Mouse (Mus musculus): ENCODE measurements around the gene Maea.
A peak's percentile ranks its signal among the peaks of the same experiment; 100 is the strongest.

Gene Maea

DNA sequence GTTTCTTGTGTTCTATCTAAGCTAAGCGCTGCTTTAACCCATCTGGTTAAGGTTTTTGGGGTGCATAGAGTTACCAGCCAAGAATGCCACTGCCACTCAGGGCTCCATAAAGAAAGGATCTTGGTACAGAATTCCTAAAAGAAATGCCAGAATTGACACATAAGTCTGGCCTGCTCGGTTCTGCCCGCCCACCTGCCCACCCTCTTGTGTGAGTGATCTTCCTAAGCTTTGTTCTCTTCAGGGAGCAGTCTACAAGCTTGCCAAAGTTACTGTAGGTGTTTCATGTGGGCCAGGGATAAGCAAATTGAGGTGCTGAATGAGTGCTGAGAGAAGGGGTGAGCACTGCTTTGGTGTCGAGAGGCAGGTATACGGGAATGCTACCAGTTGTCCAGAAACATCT lies 28.0 kb downstream of the Maea start:
- DNase-seq: no peak

GRCm38 (mm10) chr5:33368651-33369050 lies 33.3 kb downstream of the Maea start:
- DNase-seq: no peak

DNA sequence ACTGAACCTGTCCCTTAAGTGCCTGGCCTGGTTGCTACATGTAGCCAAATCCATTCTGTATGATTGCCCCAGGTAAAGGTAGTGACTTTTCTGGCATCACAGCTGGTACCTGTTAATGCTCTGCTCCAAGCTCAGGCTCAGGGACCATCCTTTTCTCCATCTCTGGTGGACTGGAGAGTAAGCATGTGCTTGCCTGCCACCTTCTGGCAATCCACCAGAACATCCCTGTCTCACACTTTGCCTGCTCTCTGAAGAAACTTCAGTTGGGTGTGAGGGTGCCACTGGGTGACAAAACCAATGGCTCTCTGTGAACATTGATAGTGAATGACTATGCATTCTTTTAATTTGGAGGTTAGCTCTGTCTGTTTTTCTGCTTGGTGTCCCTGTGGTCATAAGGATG lies 35.8 kb downstream of the Maea start:
- no peak for DNase-seq

DNA sequence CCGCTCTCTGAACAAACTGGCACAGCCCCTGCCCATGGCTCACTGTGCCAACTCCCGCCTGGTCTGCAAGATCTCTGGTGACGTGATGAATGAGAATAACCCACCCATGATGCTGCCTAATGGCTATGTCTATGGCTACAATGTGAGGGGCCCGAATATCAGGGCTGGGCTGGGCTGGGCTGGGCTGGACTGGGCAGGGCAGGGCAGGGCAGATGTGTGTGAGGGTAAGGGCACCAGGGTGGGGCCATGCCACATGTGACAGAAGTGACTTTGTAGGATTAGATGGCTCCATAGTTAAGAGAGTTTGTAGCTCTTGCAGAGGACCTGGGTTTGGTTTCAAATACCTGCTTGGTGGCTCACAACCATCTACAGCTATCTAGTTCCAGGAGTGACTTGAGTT lies 36.4 kb downstream of the Maea start:
- no peak for DNase-seq

GRCm38 (mm10) chr5:33372331-33373038 lies 37.2 kb downstream of the Maea start:
- DNase-seq: peak; percentile 31

DNA sequence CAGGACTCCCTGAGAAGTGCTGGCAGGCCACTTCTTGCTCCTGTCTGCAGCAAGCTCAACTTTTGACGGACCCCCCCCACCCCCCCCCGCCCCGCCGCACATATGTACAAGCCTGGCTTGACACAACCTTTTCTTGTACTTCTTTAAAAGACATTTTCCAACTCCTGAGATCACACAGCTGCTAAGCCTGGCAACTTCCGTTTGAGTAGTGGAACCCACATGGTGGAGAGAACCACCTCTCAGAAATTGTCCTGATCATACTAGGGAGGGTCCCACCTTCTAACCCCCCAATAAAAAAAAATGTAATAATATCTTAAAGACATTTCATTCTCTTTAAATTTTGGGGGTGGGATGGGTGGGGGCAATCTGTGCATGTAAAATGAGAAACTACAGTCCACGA lies 41.9 kb downstream of the Maea start:
- no peak for DNase-seq

DNA sequence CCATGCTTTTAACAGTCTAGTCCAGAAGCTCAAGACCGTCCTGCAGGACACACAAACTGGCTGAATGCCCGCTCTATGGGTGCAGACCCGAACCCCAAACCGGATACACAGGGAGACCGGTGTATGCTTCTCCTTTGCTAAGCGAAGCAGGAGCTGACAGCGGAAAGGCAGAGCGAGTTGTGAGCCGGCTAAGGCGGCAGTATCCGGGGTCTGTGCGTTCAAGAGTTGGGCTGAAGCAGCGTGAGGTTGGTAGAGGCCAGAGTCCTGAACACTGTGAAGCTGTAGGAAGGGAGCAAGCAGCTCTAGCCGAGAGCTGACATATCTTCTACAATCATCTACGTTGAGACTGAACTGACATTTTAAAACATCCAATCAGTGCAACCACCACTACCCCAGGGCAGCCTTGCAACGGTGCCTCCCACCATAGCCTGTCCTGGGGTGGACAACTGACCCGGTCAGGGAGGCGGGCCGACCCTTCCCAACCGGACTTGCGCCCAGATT lies 42.5 kb downstream of the Maea start:
- peak; percentile 44 for DNase-seq

- DNase-seq: peak; percentile 98
Observed at GRCm38 (mm10) chr5:33378302-33378854, 43.1 kb downstream of the Maea start, which contains the start of gene Uvssa. Gene Uvssa, plus strand, starts transcription at chr5:33378549.

DNA sequence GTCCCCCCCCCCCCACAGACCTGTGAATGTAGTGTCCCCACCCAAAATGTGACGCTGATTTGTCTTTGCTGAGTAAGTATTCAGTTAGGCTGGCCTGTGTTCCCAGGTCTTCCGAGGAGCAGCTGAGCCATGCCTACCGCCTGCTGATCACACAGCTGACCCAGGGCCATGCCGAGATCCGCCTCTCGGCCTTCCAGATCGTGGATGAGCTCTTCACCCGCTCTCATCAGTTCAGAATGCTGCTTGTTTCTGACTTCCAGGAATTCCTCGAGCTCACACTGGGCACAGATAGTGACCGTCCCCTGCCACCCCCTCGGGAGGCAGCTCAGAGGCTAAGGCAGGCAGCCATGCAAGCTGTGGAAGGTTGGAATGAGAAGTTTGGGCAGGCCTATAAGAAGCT lies 52.2 kb downstream of the Maea start:
- peak; percentile 13 for DNase-seq

- DNase-seq: peak; percentile 58
Observed at GRCm38 (mm10) chr5:33393803-33394202, 58.5 kb downstream of the Maea start.

DNA sequence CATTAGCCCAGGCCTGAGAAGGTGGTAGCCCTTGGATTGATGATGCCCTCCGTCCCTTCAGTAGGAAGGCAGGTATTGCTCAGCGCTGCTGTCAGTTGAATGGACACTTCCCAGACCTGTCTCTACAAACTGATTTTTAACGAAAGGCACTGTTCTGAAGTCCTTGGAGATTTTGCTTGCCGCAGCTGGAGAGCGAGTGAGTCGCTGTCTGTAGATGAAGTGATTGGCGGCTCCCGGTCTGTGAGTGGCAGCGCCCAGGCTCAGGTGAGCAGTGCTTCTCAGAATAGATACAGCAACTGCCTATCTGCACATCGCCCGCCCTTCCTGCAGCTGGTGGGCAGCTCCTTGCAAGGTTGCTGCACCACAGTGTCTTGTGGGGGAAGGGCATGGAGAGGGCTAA lies 60.4 kb downstream of the Maea start:
- DNase-seq: no peak

GRCm38 (mm10) chr5:33396828-33397227 lies 61.5 kb downstream of the Maea start:
- no peak for DNase-seq

DNA sequence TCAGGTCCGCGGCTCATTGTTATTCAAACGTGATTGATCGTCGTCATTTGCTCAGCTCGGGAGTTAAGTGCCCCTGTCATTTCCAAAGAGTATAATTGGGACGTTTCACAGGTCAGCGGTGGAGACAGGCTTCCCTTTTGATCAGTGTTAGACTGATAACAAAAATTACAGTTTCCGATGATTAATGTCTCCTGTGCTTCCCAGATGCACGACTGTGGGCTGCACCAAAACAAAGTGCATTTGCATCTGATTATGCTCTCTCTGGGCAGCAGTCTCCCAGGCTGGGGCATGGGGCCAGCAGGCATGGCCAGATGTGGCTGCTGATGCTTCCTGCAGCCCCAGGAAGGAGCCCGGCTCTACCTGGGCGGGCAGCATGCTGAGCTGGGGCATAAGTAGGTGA lies 65.5 kb downstream of the Maea start:
- DNase-seq: no peak

DNA sequence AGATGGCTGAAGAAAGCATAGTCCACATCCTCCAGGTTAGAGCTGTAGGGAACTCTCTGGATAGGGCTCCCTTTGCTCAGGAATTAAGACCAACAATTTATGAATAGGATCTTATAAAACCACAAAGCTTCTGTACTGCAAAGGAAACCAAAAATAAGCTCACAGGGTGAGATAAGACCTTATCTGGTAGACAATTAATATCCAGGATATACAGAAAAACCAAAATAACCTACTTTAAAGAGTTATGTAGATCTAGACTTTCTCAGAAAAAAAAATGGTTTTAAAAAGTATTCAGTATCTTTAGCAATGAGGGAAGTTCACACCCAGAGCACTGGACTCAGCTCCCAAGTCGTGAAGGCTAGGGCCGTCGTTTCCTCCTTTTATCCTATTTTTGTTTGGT lies 85.0 kb downstream of the Maea start:
- no peak for DNase-seq

Data from cerebellum, adult 11 months (tissue).